Mouse (Mus musculus): ENCODE measurements around the gene Ccl27a.
"Not testable (repeated sequence)": the region's sequence is repeated elsewhere in the genome, so short reads cannot be mapped to it uniquely, and the experiment has no call there.

DNA sequence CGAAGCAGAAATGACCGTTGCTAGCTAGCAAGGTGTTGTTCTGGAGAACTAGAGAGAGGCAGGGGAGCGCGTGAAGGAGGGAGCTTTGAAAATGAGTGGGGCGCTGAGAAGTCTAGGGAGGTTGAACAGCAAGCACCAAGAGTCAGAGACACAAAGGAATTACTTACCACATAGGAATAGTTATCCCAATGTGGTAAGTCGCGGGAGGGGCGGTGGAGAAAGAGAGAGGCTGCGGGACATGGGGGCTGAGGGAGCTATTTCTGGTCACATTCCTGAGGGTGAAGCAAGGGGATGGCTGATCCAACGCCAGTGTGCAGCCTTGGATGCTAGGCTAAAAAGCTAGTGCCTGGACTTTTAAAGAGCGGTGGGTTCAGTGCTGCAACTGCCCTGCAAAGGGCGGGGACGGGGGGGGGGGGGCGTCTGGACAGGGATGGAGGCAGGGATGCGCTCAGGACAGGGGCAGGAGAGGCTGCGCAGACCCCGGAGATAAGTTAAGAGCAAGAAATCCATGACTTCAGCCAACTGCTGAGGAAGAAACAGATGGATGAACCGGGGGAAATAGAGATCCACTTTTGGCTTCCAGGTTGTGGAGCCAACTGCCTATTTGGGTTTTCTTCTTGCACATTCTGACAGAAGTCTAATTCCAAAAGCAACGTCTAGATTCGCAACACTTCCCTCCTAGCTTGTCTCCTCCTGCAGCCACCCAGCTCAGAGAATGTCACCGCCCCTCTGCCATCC lies 7.9 kb upstream of the Ccl27a start:
- TF ChIP-seq POLR2A (IDR thresholded peaks at IDR 0.05; ENCODE audit: borderline replicate concordance, low read depth, low read length); CTCF (IDR thresholded peaks at IDR 0.05; ENCODE audit: low read depth, low read length): not testable (repeated sequence)

Data from bone marrow macrophage, adult 2 months (primary cell).